Mouse (Mus musculus): ENCODE measurements around the gene Pde6d. TPM values are rescaled to one million over a fixed set of nuclear protein-coding genes. Genes with fewer than 3 reads are reported as not detected.

The Pde6d gene
- total RNA-seq (2021), result 10 to 100 TPM; 37.9 to 40.9 TPM

DNA sequence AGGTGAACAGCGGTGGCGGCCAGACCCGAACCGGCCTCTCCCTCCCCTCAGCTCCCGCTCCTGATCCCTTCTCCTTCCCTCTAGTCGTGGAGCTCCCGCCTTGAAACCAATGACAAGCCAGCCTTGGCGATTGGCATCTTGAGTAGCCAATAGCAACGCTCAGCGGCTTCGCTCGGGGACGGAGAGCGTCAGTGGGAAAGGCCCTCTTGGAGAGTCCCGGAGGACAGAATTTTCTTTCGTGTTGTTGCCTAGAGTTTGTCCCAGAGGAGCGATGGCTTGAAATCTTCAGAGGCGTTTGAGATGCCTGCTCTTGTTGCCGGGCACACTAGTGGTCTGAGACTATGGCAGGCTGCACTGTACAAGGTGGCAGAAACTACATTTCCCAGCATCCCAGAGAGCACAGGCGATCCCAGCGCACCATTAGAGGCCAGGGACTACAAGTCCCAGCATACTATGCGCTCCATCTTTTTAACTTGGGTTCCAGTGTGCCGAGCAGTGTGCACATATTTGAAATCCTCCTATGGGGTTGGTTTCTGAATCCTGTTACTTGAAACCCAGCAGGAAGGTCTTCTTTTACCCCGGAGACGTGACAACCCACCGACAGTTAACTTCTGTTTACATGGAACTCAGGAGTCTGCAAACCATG is at the start of gene Pde6d, which contains the start of gene Cops7b:
TSS of gene Pde6d (minus strand) at position 179 of the 646 bp plus-strand sequence.
TSS of gene Cops7b (plus strand) at position 454 of the 646 bp plus-strand sequence.
- intact Hi-C loops (cut with DNase I), result no loop called here
- DNase-seq, result peak; percentile 98 to 99

DNA sequence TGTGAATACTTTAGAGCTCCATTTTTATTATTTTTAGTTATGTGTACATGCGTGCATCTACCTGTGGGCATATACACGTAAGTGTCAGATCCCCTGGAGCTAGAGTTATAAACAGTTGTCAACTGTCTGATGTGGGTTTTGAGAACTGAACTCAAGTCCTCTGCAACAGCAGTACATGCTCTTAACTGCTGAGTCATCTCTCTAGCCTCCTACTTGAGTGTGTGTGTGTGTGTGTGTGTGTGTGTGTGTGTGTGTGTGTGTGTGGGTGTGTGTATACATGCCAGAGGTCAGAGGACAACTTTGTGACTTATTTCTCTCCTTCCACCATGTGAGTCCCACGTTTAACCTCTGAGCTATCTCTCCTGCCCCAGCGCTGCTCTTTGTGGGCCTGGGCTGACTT is 48.1 kb upstream of the Pde6d start:
- no peak for DNase-seq
- intact Hi-C loops (cut with DNase I), result no loop called here

DNA sequence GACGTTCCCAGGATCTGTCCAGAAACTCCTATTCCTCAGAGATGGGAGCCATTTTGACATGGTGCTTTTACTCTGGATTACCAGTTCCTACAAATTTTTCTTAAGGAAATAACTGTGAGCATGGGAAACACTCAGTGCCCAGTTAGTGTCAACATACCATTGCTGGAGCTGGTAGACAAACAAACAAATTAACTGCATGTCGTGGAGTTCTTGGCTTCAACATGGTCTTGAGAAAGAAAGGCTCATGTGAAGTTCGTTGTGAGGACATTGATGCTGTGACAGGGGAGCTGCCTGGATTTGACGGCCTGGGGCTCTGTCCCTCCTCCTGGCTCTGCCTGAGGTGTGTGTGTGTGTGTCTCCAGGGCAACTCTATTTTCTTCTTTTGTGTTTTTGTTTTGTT is 47.5 kb upstream of the Pde6d start:
- intact Hi-C loops (cut with DNase I), result no loop called here
- DNase-seq, result no peak

DNA sequence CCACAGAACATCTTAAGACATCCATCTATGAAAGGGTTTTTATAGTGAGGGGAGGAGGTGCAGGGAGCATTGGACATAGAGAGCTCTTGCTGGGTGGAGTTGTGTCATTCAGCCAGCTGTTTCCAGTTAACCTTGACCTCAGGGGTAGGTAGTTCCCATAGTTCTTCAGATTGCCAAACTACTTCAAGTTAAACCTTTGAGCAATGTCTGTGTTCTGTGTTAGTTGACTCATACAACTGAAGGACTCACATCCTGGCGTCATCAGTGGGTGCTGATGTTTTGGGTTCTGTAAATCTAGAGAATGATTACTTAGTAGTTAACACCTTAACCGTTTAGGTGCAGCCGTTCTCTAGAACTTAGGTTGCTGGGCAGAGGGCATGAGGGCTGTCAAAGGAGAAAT is 45.8 kb upstream of the Pde6d start:
- DNase-seq, result no peak
- intact Hi-C loops (cut with DNase I), result no loop called here

DNA sequence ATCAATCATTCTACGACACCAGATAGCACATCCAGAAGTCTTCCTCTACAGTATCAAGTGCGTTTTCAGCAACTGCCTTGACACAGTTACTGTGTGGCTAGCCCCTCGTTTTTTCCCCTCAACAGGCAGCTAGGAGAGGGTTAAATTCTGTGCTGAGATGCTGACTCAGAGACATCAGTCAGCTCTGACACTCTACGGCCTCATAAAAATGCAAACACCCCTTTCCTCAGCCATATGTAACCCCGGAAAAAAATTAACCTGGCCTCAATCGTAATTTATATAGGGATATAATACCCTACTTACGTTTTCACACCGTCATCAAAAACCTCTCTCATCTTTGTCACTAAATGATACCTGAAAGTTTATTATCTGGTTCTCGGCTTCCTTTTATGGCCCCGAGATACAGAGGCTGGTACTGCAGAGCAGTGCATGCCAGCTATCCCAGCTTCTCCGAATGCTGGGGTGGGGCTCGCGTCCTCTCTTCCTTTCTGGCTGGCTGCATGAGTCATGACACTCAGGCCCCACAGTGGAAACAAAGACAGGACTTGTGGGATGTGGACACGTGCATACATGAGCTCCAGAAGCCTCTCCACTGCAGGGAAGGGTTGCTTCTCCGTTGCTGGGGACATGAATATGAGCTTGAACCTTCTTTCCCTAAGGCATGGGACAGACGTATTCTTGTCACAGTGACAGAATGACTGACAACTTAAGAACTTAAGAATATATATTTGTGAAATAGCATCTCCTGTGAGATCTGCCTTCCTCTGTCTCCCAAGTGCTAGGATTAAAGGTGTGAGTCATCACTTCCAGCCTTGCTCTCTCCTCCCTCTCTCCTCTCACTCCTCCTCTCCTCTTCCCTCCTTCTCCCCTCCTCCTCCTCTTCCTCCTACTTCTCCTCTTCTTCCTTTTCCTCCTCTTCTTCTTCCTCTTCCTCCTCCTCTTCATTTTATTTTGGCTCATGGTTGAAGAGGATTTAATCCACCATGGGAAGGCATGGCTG is 40.9 kb upstream of the Pde6d start:
- intact Hi-C loops (cut with DNase I), result no loop called here
- DNase-seq, result no peak

DNA sequence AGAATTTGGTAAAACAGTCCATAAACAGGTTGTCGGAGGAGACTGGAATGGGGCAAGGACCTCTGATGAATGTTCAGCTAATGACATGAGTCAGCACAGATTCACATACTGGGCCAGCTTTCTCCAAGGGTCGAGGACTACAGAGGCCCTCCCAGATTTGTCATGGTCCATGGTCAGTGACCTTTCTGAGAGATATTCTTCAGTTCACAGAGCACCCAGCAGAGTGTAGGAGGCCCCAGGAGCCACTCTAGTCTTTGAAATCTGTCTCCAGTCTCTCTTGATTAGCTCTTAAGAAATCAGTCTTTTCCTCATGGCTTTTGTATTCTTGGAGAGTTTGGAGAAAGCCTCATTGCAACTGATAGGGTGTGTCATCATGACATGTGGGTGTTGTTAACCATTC is 39.9 kb upstream of the Pde6d start:
- intact Hi-C loops (cut with DNase I), result no loop called here
- DNase-seq, result no peak

DNA sequence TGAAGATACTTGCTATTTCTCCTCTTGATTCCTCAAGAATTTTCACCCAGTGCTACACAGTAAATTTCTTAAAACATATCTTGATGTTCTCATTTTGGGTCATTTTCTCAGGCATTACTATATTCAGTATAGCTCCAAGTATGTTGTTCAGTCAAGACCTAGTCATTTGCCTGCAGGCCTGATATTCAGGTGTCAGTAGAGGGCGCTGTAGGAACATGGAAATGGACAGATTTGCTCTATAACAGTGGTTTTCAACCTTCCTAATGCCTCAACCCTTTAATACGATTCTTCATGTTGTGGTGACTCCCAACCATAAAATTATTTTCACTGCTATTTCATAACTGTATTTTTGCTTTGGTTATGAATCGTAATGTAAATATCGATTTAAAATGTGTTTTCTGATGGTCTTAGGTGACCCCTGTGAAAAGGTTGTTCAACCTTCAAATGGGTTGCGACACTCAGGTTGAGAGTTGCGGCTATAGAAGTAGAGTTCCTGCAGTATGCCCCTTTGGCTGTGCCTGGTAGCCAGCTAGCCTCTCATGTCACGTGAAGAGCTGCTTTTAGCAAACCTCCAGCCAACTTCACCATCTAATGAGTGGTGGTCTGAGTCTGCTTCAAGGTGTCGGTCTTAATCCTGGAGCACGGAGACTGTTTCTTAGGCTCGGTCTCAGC is 36.2 kb upstream of the Pde6d start:
- DNase-seq, result peak; percentile 62 to 80
- intact Hi-C loops (cut with DNase I), result loop anchor here (1.0 kb wide), 1 partner anchor 423 kb away; no protein-coding TSS in a partner anchor

DNA sequence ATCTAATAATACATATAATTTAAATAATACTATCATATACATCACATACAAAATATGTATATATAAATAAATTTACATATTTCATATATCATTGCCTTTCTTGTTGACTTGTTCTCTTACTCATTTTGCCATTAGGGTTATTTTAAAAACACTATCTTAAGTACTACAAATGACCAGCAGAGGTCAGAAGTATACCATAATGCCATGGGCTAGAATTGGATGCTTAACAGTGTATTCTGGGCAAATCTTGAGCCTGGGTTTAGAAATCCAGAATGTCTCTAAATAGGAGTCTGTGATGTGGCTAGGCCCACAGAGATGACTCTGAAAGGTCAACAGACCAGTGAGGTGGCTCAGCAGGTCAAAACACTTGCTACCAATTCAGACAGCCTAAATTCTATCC is 31.8 kb upstream of the Pde6d start:
- DNase-seq, result peak; percentile 8 to 34
- intact Hi-C loops (cut with DNase I), result loop anchor here (2.0 kb wide), 1 partner anchor 573 kb away; no protein-coding TSS in a partner anchor

DNA sequence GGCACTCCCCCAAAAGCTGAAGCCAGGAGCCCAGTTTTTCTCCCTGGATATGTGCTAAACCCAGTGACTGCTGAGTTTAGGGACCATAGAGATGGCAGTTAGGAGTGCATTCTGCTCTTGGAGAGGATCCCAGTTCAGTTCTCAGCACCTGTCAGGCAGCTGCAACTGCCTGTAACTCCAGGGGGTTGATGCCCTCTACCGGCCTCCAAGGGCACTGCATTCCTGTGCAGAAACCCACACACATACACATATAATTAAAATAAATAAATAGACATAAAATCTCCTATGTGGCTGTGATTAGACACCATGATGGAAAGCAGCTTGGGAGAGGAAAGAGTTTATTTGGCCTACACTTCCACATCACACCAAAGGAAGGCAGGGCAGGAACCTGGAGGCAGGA is 29.7 kb upstream of the Pde6d start:
- intact Hi-C loops (cut with DNase I), result no loop called here

DNA sequence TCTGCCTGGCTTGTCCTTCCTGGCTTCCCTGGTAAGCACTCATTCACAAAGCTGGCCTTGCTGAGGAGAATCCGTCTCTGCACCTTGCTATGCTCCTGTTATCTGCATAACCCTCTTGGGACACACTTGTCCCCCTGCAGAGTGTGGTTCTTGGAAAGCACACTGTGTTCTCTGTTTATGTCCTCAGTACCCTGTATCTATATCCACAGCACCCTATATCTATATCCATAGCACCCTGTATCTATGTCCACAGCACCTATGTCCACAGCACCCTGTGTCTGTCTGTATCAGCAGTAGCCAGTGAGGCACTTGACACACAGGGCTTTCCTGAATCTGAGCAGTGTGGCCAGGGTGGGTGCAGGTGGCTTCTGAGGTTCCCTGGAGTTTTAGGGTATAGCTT is 28.5 kb upstream of the Pde6d start:
- no peak for DNase-seq
- intact Hi-C loops (cut with DNase I), result no loop called here

More for the DNA sequence above, 29.7 kb upstream of the Pde6d start:
- DNase-seq, result no peak

DNA sequence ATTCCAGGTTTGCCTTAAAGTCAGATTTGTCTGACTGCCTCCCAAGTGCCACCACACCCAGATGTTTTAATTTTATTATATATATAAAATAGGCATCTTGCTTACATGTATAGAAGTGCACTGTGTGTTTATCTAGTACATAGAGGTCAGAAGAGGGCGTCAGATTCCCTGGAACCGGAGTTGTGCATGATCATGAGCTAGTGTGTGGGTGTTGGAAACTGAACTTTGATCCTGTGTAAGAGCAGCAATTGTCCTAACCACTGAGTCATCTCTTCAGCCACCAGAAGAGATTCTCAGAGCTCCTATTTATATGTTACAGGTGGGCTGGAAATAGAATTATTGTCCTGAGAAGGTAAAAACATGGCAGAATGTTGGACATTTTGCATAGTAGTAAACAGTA is 17.7 kb upstream of the Pde6d start:
- intact Hi-C loops (cut with DNase I), result no loop called here
- DNase-seq, result no peak

DNA sequence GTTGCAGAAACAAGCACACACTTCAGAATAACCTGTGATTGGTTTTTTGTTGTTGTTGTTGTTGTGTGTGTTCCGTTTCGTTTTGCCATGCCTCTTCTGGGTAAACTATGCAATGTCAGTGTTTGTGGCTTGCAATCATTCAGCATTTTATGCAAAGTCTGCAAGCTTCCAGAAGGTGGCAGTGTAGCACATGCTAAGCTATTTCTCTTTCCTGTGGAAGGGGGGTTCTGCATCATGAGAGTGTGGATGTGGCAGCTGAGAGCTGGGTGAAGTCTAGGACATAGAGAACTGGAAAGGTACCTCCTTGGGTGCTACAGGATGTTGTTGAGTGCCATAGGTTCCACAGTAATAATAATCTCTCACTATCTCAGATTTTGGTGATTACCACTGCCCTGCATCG is 16.1 kb upstream of the Pde6d start:
- DNase-seq, result peak in 1 of 2 experiments; percentile 39
- intact Hi-C loops (cut with DNase I), result no loop called here

DNA sequence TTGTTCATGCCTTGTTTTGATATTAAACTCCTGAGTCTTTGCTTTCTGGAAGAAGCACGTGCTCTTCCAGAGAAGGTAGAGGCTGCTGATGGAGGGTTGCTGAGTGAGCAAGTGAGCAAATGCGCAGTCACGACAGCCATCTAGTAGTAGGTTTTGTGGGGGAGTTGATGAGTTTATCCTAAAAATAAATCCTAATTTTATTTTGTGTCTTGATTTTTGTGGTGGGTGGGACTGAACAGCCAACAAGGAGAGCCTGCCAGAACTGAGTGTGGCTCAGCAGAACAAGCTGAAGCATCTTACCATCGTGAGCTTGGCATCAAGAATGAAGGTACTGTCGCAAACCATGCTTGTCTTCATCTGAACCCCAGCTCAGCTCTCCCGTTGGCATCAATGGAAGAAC is 14.1 kb upstream of the Pde6d start:
- DNase-seq, result no peak
- intact Hi-C loops (cut with DNase I), result no loop called here

DNA sequence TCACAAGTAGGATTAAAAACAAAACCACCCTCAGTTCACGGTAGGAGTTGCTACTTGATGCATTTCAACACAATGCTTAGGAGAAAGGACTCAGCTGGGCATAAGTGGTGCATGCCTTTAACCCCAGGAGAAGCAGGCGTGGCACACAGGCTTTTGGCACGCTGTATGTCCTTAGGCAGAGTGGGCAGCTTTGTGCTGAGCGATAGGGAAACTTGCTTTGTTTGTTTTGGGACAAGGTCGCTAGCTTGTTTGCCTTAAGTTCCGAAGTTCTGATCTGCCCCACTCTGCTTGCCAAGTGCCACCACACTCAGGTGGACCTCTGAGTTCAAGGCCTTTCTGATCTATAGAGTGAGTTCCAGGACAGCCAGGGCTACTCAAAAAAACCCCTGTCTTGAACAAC is 12.9 kb upstream of the Pde6d start:
- DNase-seq, result no peak
- intact Hi-C loops (cut with DNase I), result no loop called here

DNA sequence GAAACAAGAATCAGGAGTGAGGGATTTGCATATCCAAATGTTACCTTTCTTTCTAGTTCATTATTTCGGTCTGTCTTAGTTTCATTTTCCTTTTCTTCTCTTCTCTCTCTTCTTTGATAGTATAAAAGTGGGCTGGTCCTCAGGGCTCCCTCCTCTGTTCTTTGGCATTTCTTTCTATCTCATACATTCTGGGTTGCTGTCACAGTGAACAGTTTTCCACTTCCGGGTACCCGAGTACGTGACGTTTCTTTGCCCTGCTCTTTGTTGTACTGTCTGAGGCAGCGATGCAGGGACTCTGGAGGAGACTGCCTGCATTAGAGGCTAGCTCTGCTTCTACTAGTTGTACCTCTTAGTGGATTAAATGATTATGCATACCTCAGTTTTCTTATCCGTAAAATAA is 12.1 kb upstream of the Pde6d start:
- no peak for DNase-seq
- intact Hi-C loops (cut with DNase I), result no loop called here

DNA sequence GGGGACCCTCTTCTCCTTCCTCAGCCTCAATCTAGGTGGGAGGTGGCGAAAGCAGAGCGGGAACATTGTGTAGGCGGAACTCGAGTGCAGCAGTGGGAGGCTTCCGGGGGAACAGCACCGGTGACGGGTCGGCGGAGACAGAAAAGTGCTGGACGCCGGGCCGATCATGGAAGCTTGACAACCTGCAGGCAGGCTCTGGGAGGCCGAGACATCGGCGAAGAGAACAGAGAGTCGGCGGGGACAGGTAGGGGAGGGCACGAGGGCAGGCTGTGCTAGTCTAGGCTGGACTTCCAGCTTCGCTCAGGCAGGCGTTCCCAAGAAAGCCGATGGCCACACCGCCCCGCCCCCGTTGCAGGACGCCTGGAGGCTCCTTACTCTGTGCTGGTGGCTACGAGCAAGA is 4.6 kb upstream of the Pde6d start:
- DNase-seq, result peak; percentile 83 to 91

DNA sequence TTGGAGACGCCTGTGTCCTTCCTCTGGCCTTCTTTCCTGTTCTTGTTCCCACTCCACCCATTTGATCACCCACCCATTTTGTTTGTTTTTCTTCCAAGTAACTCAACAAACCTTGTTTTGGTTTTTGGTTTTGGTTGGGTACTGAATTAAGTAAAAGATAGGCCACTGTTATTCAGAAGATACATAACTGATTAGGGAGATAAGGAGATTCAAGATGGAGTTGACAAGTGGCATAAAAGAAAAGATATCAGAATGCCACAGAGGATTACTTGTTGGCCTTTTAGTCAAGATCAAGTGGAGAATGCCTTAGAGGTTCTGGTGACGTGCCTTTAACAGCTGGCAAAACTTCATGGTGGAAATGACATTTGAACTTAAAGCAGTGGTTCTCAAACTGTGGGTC is 1.3 kb upstream of the Pde6d start:
- intact Hi-C loops (cut with DNase I), result no loop called here
- no peak for DNase-seq

More for the DNA sequence above, 4.6 kb upstream of the Pde6d start:
- intact Hi-C loops (cut with DNase I), result no loop called here

DNA sequence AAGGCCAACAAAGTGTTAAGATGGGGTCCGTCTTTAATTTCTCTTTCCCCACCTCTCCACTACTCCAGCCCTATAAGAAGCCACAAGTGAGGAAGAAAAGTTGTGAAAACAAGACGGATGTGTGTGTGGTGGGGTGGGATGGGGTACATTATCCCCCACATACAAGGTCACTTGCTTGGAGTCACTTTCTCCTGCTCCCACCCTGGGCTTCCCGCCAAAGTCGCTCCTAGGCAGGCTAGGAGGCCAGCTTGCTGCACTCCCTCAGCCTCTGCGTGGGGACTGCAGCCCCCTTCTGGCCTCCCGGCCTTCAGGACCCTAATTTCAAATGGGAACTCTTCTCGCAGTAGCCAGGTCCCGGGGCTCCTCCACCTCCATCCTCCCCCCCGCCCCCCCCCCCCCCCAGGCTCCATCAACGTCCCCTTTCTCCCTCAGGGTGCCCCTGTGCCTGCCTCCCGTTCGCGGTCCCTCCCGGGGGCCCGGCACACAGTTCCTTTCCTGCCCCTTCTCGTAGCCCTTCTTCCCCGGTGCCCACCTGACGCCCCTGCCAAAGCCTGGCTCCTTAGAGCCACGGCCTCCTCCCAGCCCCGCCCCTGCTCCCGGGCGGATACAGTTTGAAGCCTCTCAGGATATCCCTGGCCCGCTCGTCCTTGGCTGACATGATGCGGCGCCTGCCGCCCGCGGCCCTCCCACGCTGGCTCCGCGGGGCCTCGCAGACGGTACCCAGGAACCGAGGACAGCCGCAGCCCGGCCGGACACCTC is 558 bp downstream of the Pde6d start:
- intact Hi-C loops (cut with DNase I), result no loop called here
- DNase-seq, result peak; percentile 26 to 38

DNA sequence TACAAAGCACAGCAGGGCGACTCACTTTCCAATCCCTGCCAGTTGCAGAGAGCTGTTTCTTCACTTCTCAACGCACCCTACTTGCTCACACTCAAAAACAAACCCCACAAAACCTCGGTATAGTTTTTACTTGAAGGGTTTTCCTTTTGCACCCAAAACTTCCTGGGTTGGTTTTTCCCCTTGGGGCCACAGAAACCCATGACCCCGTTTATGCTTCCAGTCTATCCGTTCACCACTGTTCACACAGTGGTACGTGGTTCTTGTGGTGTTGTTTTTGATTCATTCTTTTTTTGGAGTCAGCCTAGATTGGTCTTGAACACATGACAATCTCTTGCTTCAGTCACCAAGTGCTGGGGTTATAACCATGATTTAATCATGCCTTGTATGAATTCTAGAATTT is 2.0 kb downstream of the Pde6d start:
- DNase-seq, result no peak
- intact Hi-C loops (cut with DNase I), result no loop called here

DNA sequence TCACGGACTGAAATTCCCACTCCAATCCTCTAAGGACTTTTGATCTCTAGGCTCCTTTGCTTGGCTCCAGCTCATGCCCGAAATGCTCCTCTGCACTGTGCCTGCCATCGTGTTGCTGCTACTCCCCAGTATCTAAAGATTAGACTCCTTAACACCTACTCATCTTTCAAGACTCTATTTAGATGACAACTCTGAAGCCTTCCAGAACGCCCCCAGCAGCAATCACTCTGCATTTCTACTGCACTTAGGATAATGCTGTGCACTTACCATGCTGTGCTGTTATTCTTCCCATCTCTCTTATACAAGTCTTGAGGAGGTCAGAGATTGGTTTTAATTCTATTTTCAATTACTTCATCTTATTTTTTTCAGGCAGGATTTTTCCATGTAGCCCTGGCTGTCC is 10.5 kb downstream of the Pde6d start:
- DNase-seq, result no peak
- intact Hi-C loops (cut with DNase I), result no loop called here

Measured in heart, postnatal 10 days (tissue).